Mouse (Mus musculus) spleen, adult 12 weeks (tissue): ENCODE measurements around the gene Zfp760.
A peak's percentile ranks its signal among the peaks of the same experiment; 100 is the strongest.
"Not testable (repeated sequence)": the region's sequence is repeated elsewhere in the genome, so short reads cannot be mapped to it uniquely, and the experiment has no call there.

Experiments
- DNase-seq: peaks from one replicate; pipeline ENCODE4 v3.0.0; 2022; ENCODE audit warnings: low spot score

Gene Zfp760

DNA sequence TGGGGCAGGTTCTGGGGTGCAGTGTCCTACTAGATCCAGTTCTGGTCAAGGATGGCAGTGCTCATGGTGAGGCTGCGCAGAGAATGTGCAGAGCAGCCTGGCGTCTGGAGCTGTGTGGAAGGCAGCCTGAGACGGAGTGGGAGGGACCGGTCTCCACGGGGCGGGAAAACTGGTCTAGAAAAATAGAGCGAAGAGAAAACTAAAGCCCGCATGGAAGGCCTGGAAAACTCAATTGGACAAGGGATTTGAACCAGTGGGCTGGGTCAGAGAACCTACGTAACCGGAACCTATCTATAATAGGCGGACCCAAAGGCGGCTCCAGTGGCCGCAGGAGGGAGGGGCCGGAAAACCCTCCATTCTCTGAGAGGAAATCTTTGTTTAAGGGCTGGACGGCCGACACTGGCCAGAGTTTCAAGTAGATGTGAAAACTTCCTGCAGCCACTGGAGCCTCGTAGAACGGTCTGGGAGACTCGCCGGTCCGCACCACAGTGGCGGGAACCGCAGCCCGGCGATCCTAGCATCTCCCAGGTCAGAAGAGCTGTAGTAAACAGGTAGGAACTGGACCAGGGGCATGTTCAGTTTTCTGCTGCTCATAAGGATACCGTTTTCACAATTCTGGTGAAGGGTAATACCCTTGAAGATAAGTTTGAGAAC, at the start of gene Zfp760:
Zfp760 (plus strand) TSS at position 399 of the 654 bp plus-strand sequence.
- DNase-seq, result peak; percentile 66

DNA sequence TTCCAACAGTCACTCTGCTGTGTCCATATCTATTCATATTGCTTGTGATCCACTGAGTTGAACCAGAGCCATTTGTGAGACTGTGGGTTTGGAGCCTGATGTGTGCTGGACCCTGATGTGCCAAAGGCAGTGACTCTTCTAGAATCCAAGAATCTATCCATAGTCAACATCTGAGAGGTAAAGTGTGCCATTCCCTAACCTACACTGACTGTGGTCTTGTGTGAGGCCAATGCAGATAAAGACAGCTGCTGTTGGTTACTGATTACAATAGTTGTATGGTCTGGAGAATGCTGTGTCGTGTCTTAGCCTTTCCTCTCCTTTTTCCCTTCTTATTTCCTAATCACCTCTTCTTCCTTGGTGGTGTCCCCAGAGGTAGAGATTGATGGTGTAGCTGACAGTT, 28.7 kb upstream of the Zfp760 start:
- DNase-seq, result peak; percentile 18

DNA sequence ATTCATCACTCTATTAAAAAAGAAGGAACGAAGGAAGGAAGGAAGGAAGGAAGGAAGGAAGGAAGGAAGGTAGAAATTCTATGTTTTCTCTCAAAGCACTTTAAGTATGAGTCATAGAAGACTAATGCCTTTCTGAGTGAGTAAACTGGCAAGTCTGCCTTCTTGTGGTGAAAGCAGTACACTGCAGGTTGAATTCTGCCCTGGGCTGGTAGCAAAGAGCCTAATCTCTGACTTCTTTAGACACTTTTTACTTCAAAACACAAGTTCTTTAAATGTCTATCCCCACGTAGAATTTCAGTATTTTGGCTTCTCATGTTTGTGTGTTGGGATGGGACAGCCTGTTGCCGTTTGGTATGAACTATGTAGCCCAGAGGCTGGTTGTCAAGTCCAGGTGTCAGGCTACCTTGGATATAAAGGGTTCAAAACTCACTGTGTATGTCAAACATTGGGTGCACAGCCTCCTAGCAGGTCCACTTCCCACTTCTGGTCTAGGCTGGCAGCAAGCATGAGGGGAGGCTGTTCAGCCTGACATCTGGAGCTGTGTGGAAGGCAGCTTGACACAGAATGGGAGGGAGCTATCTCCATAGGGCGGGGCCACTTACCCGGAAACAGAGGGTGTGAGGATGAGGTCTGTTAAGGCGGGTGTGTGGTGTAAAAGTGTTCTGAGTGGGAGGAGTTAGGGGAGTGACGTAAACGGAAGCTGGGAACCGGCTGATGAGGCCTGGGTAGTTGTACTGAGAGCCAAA, 28.1 kb upstream of the Zfp760 start:
- peak; percentile 86 for DNase-seq

GRCm38 (mm10) chr17:21680019-21680376, 27.5 kb upstream of the Zfp760 start:
- DNase-seq, result not testable (repeated sequence)

GRCm38 (mm10) chr17:21691560-21691959, 16.0 kb upstream of the Zfp760 start, which contains the start of gene Gm10226:
Gene Gm10226 (plus strand): TSS chr17:21691860.
- DNase-seq, result no peak

- DNase-seq, result no peak
Observed at GRCm38 (mm10) chr17:21693342-21693741, 14.2 kb upstream of the Zfp760 start.

DNA sequence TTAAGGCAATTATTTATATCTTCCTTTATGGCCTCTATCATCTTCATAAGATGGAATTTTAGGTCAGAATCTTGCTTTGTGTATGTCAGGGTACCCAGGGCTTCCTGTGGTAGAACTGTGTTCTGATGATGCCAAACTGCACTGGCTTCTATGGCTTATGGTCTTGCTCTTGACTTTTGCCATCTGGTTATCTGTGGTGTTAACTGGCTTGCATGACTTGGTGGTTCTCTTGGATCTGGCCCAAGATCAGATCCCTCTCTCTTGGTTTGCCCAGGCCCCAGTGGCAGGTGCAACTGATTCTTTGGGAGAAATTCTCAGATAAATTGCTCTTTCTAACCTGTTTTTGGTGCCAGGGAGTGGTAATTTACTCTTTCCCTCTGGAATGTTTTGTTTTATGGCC, 11.5 kb upstream of the Zfp760 start:
- no peak for DNase-seq

GRCm38 (mm10) chr17:21702281-21703240, 5.0 kb upstream of the Zfp760 start:
- peak; percentile 59 for DNase-seq

- no peak for DNase-seq
Observed at GRCm38 (mm10) chr17:21703414-21703813, 4.1 kb upstream of the Zfp760 start.

- no peak for DNase-seq
Observed at GRCm38 (mm10) chr17:21708401-21708800, 860 bp downstream of the Zfp760 start.

- DNase-seq, result not testable (repeated sequence)
Observed at GRCm38 (mm10) chr17:21730495-21730894, 23.0 kb downstream of the Zfp760 start, which contains the start of gene Zfp229. Gene Zfp229 (plus strand): TSS chr17:21730795.

DNA sequence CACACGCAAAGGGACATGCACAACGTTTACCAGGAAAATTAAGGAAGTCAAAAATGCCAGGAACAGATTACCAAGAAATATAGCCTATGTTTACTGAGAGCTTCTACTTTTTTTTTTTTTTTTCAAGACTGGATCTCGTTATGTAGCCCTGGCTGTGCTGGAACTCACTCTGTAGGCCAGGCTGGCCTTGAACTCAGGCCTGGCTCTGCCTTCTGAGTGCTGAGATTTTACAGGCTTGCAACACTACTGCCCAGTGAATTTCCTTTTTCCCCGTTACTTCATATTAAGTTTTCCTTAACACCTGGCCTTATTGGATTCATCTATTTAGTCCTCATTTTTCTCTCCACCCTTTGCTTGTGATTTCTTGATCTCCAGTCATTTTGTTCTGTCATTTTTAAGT, 25.5 kb downstream of the Zfp760 start:
- no peak for DNase-seq

GRCm38 (mm10) chr17:21733529-21734031, 26.0 kb downstream of the Zfp760 start:
- DNase-seq, result peak; percentile 54

DNA sequence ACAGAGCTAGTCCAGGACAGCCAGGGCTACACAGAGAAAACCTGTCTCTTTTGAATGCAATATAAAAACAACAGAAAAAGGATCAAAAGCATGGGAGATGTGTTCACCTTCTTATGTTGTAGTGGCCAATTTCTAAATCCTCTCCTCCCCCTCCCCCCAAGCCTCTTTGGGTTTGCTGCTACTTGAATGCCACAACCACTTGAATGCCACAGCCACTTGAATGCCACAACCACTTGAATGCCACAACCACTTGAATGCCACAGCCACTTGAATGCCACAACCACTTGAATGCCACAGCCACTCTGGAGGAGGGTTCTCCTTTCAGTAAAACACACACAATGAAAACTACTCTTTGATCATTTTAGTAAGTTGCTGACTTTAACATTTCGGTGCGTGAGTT, 45.2 kb downstream of the Zfp760 start:
- DNase-seq, result no peak

DNA sequence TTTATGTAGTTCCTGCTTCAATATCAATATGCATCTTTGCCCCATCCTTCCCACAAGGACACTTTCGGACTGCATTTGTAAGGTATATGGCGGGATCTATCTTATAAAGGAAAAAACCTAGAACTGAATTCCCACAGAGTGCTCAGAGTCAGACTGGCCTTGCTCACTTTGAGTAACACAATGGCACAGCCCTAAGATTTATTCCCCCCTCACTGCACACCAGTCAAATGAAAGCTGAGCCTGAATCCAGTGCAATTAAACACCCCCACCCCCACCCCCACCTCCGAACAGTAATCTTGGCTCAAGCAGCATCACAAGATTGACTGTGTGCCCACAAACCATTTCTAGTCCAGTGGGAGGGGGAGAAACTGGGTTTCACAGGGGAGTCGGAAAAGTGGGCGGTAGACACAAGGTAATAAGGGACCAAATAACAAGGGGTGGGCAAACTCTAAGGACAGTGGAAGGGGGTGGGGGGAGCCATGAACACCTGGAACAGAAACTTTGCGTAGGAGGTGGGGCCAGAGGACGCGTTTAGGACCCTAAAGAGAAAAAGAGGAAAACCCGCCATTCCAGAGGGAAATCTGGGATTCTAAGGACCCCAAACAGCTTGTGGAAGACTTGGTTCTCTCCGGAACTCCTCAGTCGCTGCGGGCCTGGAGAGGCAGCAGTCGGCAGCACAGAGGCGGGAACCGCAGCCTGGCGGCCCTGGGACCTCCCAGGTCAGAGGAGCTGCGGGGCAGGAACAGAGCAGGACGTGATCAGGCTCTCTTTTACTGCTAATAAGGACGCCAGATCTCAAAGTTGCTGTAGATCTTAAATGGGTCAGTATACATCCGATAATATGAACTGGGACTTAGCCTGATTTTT, 46.0 kb downstream of the Zfp760 start:
- no peak for DNase-seq

- DNase-seq, result no peak
Observed at GRCm38 (mm10) chr17:21770336-21770735, 62.8 kb downstream of the Zfp760 start.
